Mouse (Mus musculus) lung, embryonic 16.5 days (tissue): Measurements from ENCODE around the gene Peak1. TPM values are rescaled to one million over a fixed set of nuclear protein-coding genes. Genes with fewer than 3 reads are reported as not detected.

Experiments used
- ATAC-seq: fragments of 200-750 bp; cut with Nextera tagmentation; 2 replicates; pipeline ENCODE4 v1.8.0; 2017; ENCODE audit warnings: low read depth, mild to moderate bottlenecking, moderate library complexity
- H3K27ac ChIP-seq: fragments of 300-500 bp; sonication (generic); 2 replicates; pipeline ENCODE4 v1.5.1; 2014; ENCODE audit warnings: mild to moderate bottlenecking, control low read depth, low read length
- H3K27me3 ChIP-seq: fragments of 300-500 bp; sonication (generic); 2 replicates; pipeline ENCODE4 v1.6.1; 2014; ENCODE audit warnings: low read depth, low read length, mixed read lengths; ENCODE audit not compliant: control insufficient read depth, insufficient read depth
- H3K36me3 ChIP-seq: fragments of 300-500 bp; sonication (generic); 2 replicates; pipeline ENCODE4 v1.6.1; 2014; ENCODE audit warnings: low read length; ENCODE audit not compliant: control insufficient read depth, insufficient read depth
- H3K4me1 ChIP-seq: fragments of 300-500 bp; sonication (generic); replicated peaks from 2 replicates; pipeline ENCODE4 v1.6.1; 2014; ENCODE audit warnings: low read length, mixed read lengths; ENCODE audit not compliant: control insufficient read depth, insufficient read depth
- H3K4me2 ChIP-seq: fragments of 300-500 bp; sonication (generic); 2 replicates; pipeline ENCODE4 v1.6.1; 2014; ENCODE audit warnings: low read depth, low read length, control low read depth
- H3K4me3 ChIP-seq: fragments of 300-500 bp; sonication (generic); 2 replicates; pipeline ENCODE4 v1.5.1; 2014; ENCODE audit warnings: mild to moderate bottlenecking, low read length, control low read depth
- H3K9ac ChIP-seq: fragments of 300-500 bp; sonication (generic); 2 replicates; pipeline ENCODE4 v1.6.1; 2014; ENCODE audit warnings: low read length, control low read depth
- H3K9me3 ChIP-seq: fragments of 300-500 bp; sonication (generic); 2 replicates; pipeline ENCODE4 v1.6.1; 2016; ENCODE audit warnings: low read length; ENCODE audit not compliant: control insufficient read depth
- WGBS: fragments of 180-500 bp; shearing (Covaris S2); extraction: QIAGEN DNeasy Blood & Tissue Kit; methylation state at CpG from one replicate; pipeline ENCODE4 v1.1.7; 2014; 5-methylcytosine and 5-hydroxymethylcytosine counted together
- polyA plus RNA-seq: library from polyadenylated mRNA; unstranded; fragments of >200 nt; fragmentation: Nextera tagmentation; extraction: Ambion mirVana; gene quantifications from 2 replicates; pipeline ENCODE4 v1.2.1, GENCODE M21; 2015

Gene Peak1
- polyA plus RNA-seq, 1 experiment from 2014 or later, result 26.4 TPM

GRCm38 (mm10) chr9:56179416-56180117 lies 238.3 kb downstream of the Peak1 start:
- Histone ChIP-seq H3K4me3 (no peak overlapping the region), H3K27me3 (no peaks in the 10 kb centered on the region), H3K36me3 (no peaks in the 10 kb centered on the region), H3K27ac (no peak overlapping the region), H3K9me3 (no peaks in the 10 kb centered on the region), H3K4me2 (no peak overlapping the region), H3K9ac (no peak overlapping the region), H3K4me1 (no peaks in the 10 kb centered on the region)
- WGBS, result 68% methylated on average over 6 of the region's 6 CpGs
- ATAC-seq, result peak; percentile 59; the same call in 1 of the 2 replicates

- no peaks in the 10 kb centered on the region for H3K27me3 ChIP-seq
- no peak overlapping the region for H3K4me2 ChIP-seq
- H3K27ac ChIP-seq, result no peak overlapping the region
- no peaks in the 10 kb centered on the region for H3K4me1 ChIP-seq
- H3K4me3 ChIP-seq, result no peak overlapping the region
- no peak for ATAC-seq
- H3K9me3 ChIP-seq, result no peaks in the 10 kb centered on the region
- no peaks in the 10 kb centered on the region for H3K36me3 ChIP-seq
- WGBS, result 88% methylated on average over 4 of the region's 4 CpGs
- no peak overlapping the region for H3K9ac ChIP-seq
Observed at GRCm38 (mm10) chr9:56177354-56177753, 240.5 kb downstream of the Peak1 start.

GRCm38 (mm10) chr9:56175316-56175715 lies 242.6 kb downstream of the Peak1 start:
- 76% methylated on average over 3 of the region's 3 CpGs for WGBS
- no peak for ATAC-seq

GRCm38 (mm10) chr9:56167690-56168089 lies 250.2 kb downstream of the Peak1 start:
- WGBS, result 69% methylated on average over 6 of the region's 6 CpGs
- no peak overlapping the region for H3K9ac ChIP-seq
- no peak overlapping the region for H3K4me2 ChIP-seq
- H3K4me1 ChIP-seq, result no peaks in the 10 kb centered on the region
- H3K36me3 ChIP-seq, result no peaks in the 10 kb centered on the region
- H3K9me3 ChIP-seq, result no peaks in the 10 kb centered on the region
- H3K27ac ChIP-seq, result no peak overlapping the region
- no peaks in the 10 kb centered on the region for H3K27me3 ChIP-seq
- H3K4me3 ChIP-seq, result no peak overlapping the region
- no peak for ATAC-seq

More at GRCm38 (mm10) chr9:56175316-56175715, 242.6 kb downstream of the Peak1 start:
- Histone ChIP-seq H3K27ac (no peak overlapping the region), H3K4me3 (no peak overlapping the region), H3K9ac (no peak overlapping the region), H3K4me2 (no peak overlapping the region), H3K4me1 (no peaks in the 10 kb centered on the region), H3K9me3 (no peaks in the 10 kb centered on the region), H3K27me3 (no peaks in the 10 kb centered on the region), H3K36me3 (no peaks in the 10 kb centered on the region)

GRCm38 (mm10) chr9:56166161-56166560 lies 251.7 kb downstream of the Peak1 start:
- Histone ChIP-seq H3K4me2 (no peak overlapping the region), H3K27ac (no peak overlapping the region), H3K4me3 (no peak overlapping the region), H3K27me3 (no peaks in the 10 kb centered on the region), H3K4me1 (no peaks in the 10 kb centered on the region), H3K9ac (no peak overlapping the region), H3K36me3 (no peaks in the 10 kb centered on the region), H3K9me3 (no peaks in the 10 kb centered on the region)
- ATAC-seq, result no peak
- WGBS, result 37% methylated on average over 5 of the region's 5 CpGs

- ATAC-seq, result no peak
- Histone ChIP-seq H3K4me2 (no peak within 1 kb of the TSS), H3K9me3 (no peaks in the 10 kb centered on the region), H3K36me3 (no peaks in the 10 kb centered on the region), H3K27ac (no peak within 1 kb of the TSS), H3K27me3 (no peaks in the 10 kb centered on the region), H3K4me3 (no peak within 1 kb of the TSS), H3K9ac (no peak within 1 kb of the TSS), H3K4me1 (no peaks in the 10 kb centered on the region)
- WGBS, result 89% methylated on average over 6 of the region's 6 CpGs
Observed at GRCm38 (mm10) chr9:56165377-56165776, 252.5 kb downstream of the Peak1 start, which contains the start of gene Tspan3. Gene Tspan3 (minus strand): TSS chr9:56165477.

GRCm38 (mm10) chr9:56160341-56161141 lies 257.3 kb downstream of the Peak1 start:
- H3K4me3 ChIP-seq, result peak overlapping the region; percentile 95
- peak overlapping the region; percentile 94 for H3K9ac ChIP-seq
- WGBS, result under 1% methylated on average over 77 of the region's 82 CpGs
- H3K9me3 ChIP-seq, result no peaks in the 10 kb centered on the region
- H3K4me2 ChIP-seq, result peak overlapping the region; percentile 68
- peaks cover 20% of the 10 kb centered on the region for H3K4me1 ChIP-seq
- ATAC-seq, result peak; percentile 98
- no peaks in the 10 kb centered on the region for H3K27me3 ChIP-seq
- no peaks in the 10 kb centered on the region for H3K36me3 ChIP-seq
- peak overlapping the region; percentile 88 for H3K27ac ChIP-seq

- Histone ChIP-seq H3K27ac (no peak overlapping the region), H3K4me2 (peak overlapping the region; percentile 68), H3K9me3 (no peaks in the 10 kb centered on the region), H3K4me3 (peak overlapping the region; percentile 95), H3K9ac (peak overlapping the region; percentile 94), H3K27me3 (no peaks in the 10 kb centered on the region), H3K4me1 (peaks cover 20% of the 10 kb centered on the region), H3K36me3 (no peaks in the 10 kb centered on the region)
- no peak for ATAC-seq
- WGBS, result 9% methylated on average over 2 of the region's 2 CpGs
Observed at GRCm38 (mm10) chr9:56159456-56159855, 258.4 kb downstream of the Peak1 start.

- Histone ChIP-seq H3K4me2 (no peak overlapping the region), H3K4me1 (peaks cover 20% of the 10 kb centered on the region), H3K9me3 (no peaks in the 10 kb centered on the region), H3K4me3 (no peak overlapping the region), H3K27me3 (no peaks in the 10 kb centered on the region), H3K9ac (no peak overlapping the region), H3K27ac (no peak overlapping the region), H3K36me3 (no peaks in the 10 kb centered on the region)
- 34% methylated on average over 2 of the region's 2 CpGs for WGBS
- ATAC-seq, result no peak
Observed at GRCm38 (mm10) chr9:56158077-56158476, 259.8 kb downstream of the Peak1 start.
